Mouse (Mus musculus) liver (tissue): ENCODE data around the gene Elovl6.

Experiments used
- DNase-seq: peaks from one replicate; pipeline ENCODE4 v3.0.0-alpha.2; 2020; ENCODE audit warnings: mixed read lengths

Gene Elovl6

GRCm38 (mm10) chr3:129650293-129650612 is 118.1 kb downstream of the Elovl6 start:
- DNase-seq = no peak

GRCm38 (mm10) chr3:129650931-129651330 is 118.8 kb downstream of the Elovl6 start:
- no peak for DNase-seq

DNA sequence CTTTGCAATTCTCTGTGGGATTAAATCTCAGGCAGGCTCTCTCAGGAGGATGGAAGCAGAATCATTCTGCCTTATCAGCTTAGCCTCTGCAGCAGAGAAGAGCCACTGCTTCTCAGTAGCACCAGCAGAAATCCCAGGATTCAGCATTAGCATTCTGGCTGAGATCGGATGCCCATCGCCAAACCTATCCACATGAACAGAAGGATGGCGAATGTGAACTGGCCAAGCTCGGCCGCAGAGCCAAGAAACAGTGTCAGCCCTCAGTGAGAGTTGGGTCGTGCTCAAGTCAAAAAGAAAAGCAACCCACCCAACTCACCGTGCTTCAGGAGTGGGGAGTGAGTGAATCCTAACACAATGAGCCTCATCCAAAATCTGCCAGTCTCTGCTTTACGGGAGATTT is 119.6 kb downstream of the Elovl6 start:
- no peak for DNase-seq

DNA sequence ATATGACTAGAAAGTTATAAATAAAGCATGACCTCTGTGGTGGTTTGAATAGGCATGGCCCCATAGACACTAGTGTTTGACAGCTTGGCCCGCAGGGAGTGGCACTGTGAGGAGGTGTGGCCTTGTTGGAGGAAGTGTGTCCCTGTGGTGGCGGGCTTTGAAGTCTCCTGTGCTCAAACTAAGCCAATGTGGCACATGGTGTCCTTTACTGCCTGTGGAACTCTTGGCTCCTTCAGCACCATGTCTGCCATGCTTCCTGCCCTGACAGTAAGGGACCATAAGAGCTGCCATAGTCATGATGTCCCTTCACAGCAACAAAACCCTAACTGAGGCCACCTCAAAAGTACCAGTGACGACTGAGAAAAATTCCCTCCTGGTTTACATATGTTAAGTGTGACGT is 120.3 kb downstream of the Elovl6 start:
- no peak for DNase-seq

DNA sequence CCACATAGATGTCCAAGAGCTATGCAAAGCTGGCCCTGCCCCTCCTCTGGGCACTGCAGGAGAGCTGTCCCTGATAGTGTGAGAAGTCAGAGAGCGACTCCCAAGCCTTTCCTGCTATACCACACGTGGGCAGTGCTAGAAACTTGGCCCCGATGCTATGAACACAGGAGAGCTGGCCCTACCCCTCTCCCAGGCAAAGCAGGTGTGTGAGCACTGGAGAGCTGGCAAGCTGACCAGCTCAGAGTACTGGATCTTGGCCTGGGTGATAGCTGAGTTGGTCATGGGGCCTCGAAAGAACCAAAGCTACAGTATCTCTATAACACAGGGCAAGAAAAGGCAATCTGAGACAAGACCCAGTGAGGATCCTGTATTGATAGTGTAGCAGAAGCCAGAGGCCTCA is 124.4 kb downstream of the Elovl6 start:
- no peak for DNase-seq

GRCm38 (mm10) chr3:129657222-129657621 is 125.1 kb downstream of the Elovl6 start:
- DNase-seq = no peak

GRCm38 (mm10) chr3:129657775-129658174 is 125.6 kb downstream of the Elovl6 start:
- no peak for DNase-seq

DNA sequence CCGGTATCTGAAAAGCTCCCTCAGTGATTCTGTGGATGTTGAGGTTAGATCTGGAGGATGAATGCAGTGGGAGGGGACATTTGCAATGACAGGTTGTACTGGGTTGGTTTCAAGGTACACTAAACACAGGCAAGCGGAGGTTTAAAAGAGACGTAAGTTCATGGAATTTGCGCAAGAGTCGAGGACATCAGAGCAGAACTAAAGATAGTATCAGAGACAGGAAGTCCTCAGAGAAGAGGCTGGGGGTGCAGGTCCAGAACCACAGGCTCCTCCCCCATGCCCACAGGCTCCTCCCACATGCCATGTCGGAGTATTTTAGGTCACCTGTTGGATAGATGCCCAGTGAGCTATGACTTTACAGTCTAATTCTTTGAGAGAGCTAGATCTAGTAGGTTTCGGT is 126.6 kb downstream of the Elovl6 start:
- peak; percentile 27 for DNase-seq

DNA sequence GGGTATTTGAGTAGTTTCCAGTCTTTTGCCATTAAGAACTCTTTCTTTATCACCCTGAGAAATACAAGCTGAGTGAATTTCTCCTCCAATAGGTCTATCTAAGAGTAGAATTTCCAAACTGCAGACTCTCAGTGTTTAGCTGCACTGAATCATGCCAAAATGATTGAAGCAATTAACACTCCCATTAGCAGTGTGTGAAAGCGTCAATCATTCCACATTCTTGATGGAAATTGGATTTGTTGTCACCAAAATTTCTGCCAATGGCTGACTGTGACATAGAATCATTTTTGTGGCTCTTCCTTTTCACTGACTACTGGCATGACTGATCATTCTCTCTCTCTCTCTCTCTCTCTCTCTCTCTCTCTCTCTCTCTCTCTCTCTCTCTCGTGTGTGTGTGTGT is 131.8 kb downstream of the Elovl6 start:
- no peak for DNase-seq

DNA sequence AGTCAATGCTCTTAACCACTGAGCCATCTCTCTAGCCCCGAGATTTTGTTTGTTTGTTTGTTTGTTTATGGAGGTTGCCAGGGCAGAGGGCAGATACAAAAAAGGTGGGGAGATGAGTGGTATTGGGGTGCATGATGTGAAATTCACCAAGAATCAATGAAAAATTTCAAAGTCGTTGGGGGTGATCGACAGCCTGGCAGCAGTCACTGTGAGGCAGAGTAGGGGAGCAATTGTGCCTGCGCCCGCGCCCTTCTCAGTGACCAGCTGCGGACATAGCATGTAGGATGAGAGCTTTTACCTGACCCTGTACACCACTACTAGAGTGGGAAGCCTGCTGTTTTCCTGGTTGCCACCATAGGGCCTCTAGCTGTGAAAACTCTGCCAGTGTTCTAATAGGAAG is 143.8 kb downstream of the Elovl6 start:
- DNase-seq = no peak

- no peak for DNase-seq
These were observed 148.1 kb downstream of the Elovl6 start for GRCm38 (mm10) chr3:129680258-129680657.

DNA sequence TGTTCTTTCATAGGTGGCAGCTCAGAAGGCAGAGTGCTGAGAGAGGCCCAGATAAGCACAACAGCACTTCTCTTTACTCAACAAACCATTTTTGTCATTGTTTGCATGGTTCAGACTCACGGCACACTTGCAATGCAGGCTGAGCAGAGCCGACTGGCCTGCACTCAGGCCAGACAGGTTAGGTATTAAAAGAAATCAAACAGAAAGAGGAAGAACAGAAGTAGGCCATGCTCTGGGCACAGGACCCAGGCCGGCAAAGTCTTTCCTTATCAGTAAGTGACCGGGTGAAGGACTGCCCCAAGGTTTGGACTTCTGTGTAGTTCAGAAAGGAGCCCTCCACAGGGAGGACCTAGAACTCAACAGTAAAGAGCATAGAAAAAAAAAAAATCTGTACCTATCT is 149.7 kb downstream of the Elovl6 start:
- DNase-seq = no peak

DNA sequence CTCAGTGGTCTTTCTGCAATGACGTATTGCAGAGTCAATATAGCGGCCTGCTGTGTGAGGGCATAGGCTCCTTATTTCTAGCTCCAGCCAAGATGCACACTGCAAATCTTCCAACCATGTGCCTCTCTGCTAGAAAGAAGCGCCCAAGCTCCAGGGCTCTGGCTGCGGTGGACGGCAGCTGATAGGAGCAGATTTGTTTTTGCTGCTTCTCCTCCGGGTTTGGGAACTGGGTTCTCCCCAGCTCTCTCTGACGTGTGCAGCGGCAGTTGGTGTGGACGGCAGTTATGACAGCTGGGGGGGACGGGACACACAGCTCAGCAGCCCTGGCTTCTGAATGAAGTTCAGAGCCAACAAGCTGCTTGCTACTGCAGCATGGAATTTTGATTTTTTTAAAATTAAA is 150.2 kb downstream of the Elovl6 start:
- no peak for DNase-seq

DNA sequence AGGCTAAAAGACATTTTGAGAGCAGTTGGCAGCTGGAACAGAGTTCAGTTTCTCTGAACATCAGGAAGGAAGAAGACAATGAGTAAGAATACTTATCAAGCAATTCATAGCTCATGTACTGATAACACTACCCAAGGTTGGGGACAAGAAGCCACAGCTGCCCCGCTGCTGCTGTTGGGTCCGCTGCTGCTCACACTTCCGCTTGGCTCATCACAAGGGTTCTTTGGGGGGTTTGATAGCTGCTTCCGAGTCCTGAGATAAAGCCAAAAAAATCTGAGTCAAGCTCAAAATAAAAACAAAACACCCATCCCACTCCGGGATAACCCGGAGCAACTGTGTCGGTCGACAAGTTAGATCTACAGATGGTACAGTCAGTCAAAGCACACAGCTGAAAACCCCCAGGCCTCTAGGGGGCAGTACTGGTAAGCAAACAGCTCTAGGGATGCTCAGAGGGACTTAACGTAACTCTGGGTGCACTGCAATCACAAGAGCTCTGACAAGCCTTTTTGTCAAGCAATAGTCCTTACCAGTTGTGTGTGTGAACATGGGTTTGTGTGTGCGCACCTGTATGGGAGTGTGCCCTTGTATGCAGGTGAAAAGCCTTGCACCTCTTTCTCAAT is 151.0 kb downstream of the Elovl6 start:
- DNase-seq = peak; percentile 28

DNA sequence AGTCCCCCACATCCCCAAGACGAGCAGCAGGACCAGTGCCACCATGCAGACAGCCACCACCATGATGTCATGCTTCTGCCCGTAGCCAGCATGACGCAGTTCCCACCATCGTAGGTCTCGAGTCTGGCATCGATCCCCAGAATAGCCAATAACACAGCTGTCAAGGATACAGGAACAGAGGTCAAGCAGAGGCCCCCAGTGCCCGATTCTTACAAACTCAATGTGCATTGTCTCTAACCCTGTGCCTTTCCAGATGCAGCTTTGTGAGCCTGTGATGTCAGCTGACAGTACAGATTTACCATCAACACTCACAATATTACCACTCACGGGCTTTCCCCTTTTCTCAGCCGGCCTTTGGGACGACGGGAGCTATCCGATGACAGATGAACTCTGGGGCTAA is 154.0 kb downstream of the Elovl6 start:
- no peak for DNase-seq

GRCm38 (mm10) chr3:129686698-129687333 is 154.7 kb downstream of the Elovl6 start:
- peak; percentile 31 for DNase-seq

DNA sequence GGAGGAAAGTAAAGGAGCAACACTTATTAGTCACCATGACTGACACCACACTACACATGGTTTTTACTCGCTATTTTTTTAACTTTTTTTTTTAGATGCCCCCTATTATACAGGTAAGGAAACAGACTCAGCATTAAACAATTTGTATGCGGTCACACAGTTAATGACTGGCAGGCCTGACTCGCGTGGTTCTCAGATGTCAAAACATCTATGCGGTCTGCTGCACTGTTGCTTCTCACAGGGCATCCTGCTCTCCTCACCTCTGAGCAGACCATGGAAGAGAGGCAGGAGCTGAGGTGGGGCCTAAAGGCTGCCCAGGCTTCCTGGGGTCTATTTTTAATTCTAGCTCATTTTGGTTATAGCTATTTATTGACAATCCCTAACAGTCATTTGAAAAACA is 155.3 kb downstream of the Elovl6 start:
- no peak for DNase-seq
